Mouse (Mus musculus): ENCODE measurements around the gene Meox1. TPM values are rescaled to one million over a fixed set of nuclear protein-coding genes. Genes with fewer than 3 reads are reported as not detected.

Gene Meox1
- under 1 TPM; 0.71 to 0.74 TPM for total RNA-seq (2021)
- long read RNA-seq, experiment 1, result 0 reads
- long read RNA-seq, experiment 2, partial matches to known transcripts, result 0 of 1 reads
- long read RNA-seq, experiment 2, other reads (novel, unspliced or antisense), result 0 of 1 reads

- no peak within 1 kb of the TSS for H3K27ac ChIP-seq
- DNase-seq (ENCODE audit: low spot score in 2 of 2), result no peak
- H3K4me3 ChIP-seq, result no peak within 1 kb of the TSS
- no peak for TF ChIP-seq CTCF (conservative IDR thresholded peaks at IDR 0.05)
Measured at GRCm38 (mm10) chr11:101894204-101894603, at the start of gene Meox1. Meox1 (minus strand) TSS chr11:101894374.

GRCm38 (mm10) chr11:101943055-101943454, 48.9 kb upstream of the Meox1 start:
- no peak for DNase-seq (ENCODE audit: low spot score in 2 of 2)
- H3K27ac ChIP-seq, result no peak overlapping the region
- no peak for TF ChIP-seq CTCF (conservative IDR thresholded peaks at IDR 0.05)
- H3K4me3 ChIP-seq, result no peak overlapping the region

GRCm38 (mm10) chr11:101937108-101937507, 42.9 kb upstream of the Meox1 start:
- DNase-seq (ENCODE audit: low spot score in 2 of 2), result no peak
- Histone ChIP-seq H3K4me3 (peak overlapping the region; percentile 33), H3K27ac (no peak overlapping the region)

GRCm38 (mm10) chr11:101936421-101936820, 42.2 kb upstream of the Meox1 start:
- H3K4me3 ChIP-seq, result no peak overlapping the region
- no peak for TF ChIP-seq CTCF (conservative IDR thresholded peaks at IDR 0.05)
- no peak overlapping the region for H3K27ac ChIP-seq
- DNase-seq (ENCODE audit: low spot score in 2 of 2), result no peak

More at GRCm38 (mm10) chr11:101937108-101937507, 42.9 kb upstream of the Meox1 start:
- no peak for TF ChIP-seq CTCF (conservative IDR thresholded peaks at IDR 0.05)

- H3K27ac ChIP-seq, result no peak overlapping the region
- no peak for TF ChIP-seq CTCF (conservative IDR thresholded peaks at IDR 0.05)
- no peak overlapping the region for H3K4me3 ChIP-seq
- no peak for DNase-seq (ENCODE audit: low spot score in 2 of 2)
Measured at GRCm38 (mm10) chr11:101935743-101936142, 41.6 kb upstream of the Meox1 start.

GRCm38 (mm10) chr11:101931978-101932377, 37.8 kb upstream of the Meox1 start:
- Histone ChIP-seq H3K27ac (no peak overlapping the region), H3K4me3 (no peak overlapping the region)
- no peak for TF ChIP-seq CTCF (conservative IDR thresholded peaks at IDR 0.05)
- DNase-seq (ENCODE audit: low spot score in 2 of 2), result no peak

- H3K27ac ChIP-seq, result no peak overlapping the region
- TF ChIP-seq CTCF (conservative IDR thresholded peaks at IDR 0.05), result peak; percentile 78
- DNase-seq (ENCODE audit: low spot score in 2 of 2), result no peak
- no peak overlapping the region for H3K4me3 ChIP-seq
Measured at GRCm38 (mm10) chr11:101928030-101928762, 34.0 kb upstream of the Meox1 start.

- no peak for TF ChIP-seq CTCF (conservative IDR thresholded peaks at IDR 0.05)
- H3K27ac ChIP-seq, result no peak overlapping the region
- no peak for DNase-seq (ENCODE audit: low spot score in 2 of 2)
- H3K4me3 ChIP-seq, result no peak overlapping the region
Measured at GRCm38 (mm10) chr11:101926951-101927589, 32.9 kb upstream of the Meox1 start.

- no peak for DNase-seq (ENCODE audit: low spot score in 2 of 2)
- Histone ChIP-seq H3K4me3 (no peak overlapping the region), H3K27ac (no peak overlapping the region)
- no peak for TF ChIP-seq CTCF (conservative IDR thresholded peaks at IDR 0.05)
Measured at GRCm38 (mm10) chr11:101925636-101926035, 31.5 kb upstream of the Meox1 start.

GRCm38 (mm10) chr11:101924441-101924976, 30.3 kb upstream of the Meox1 start:
- Histone ChIP-seq H3K4me3 (no peak overlapping the region), H3K27ac (no peak overlapping the region)
- no peak for TF ChIP-seq CTCF (conservative IDR thresholded peaks at IDR 0.05)
- DNase-seq (ENCODE audit: low spot score in 2 of 2), result no peak

GRCm38 (mm10) chr11:101923988-101924387, 29.8 kb upstream of the Meox1 start:
- Histone ChIP-seq H3K4me3 (no peak overlapping the region), H3K27ac (no peak overlapping the region)
- no peak for DNase-seq (ENCODE audit: low spot score in 2 of 2)
- no peak for TF ChIP-seq CTCF (conservative IDR thresholded peaks at IDR 0.05)

- no peak overlapping the region for H3K27ac ChIP-seq
- DNase-seq (ENCODE audit: low spot score in 2 of 2), result peak in 1 of 2 experiments; percentile 8
- no peak for TF ChIP-seq CTCF (conservative IDR thresholded peaks at IDR 0.05)
- no peak overlapping the region for H3K4me3 ChIP-seq
Measured at GRCm38 (mm10) chr11:101921361-101921952, 27.3 kb upstream of the Meox1 start.

GRCm38 (mm10) chr11:101919660-101920059, 25.5 kb upstream of the Meox1 start:
- Histone ChIP-seq H3K4me3 (no peak overlapping the region), H3K27ac (no peak overlapping the region)
- TF ChIP-seq CTCF (conservative IDR thresholded peaks at IDR 0.05), result peak; percentile 97
- DNase-seq (ENCODE audit: low spot score in 2 of 2), result peak; percentile 80 to 89
